Mouse (Mus musculus) ovary, postnatal 36 days (tissue): ENCODE measurements around the gene Olfr811.

Source experiments
- DNase-seq: peaks from one replicate; pipeline ENCODE4 v3.0.0; 2022; ENCODE audit warnings: low spot score, mixed read lengths

The Olfr811 gene

DNA sequence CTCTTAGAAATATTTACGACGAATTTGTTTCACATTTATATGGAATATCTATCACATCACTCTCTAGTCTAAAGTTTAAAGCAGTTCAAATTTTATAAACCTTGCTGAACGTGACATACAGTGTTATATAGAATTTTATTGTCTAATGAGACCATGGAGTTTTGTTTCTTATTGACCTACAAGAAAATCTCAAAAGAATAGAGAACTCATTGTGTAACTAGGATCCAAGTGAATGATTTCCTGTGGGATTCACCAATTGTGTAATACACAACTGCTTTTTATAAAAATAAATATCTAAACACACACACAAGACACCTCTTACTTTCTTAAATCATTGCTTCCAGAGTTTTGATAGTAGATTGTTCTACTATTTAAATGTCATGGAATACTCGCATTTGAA, at the start of gene Olfr811:
Gene Olfr811 (minus strand): TSS at position 101 of the 400 bp plus-strand sequence.
- no peak for DNase-seq

- DNase-seq = no peak
These were observed 43.1 kb upstream of the Olfr811 start for GRCm38 (mm10) chr10:129847343-129847742.

DNA sequence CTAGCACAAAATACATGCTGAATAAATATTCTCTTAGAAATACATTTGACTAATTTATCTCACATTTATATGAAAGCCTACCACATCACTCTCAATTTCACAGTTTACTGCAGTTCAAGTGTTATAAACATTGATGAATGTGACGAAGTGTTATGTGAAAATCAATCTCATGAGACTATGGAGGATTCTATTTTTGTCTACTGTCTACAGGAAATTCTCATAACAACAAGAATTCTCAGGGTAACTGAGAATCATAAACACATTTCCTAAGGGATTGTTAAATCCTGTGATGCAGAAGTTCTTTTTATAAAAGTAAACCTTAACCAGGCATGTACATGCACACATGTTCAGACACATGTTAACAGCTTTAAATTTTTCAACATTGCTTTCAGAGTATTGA, 41.8 kb upstream of the Olfr811 start, which contains the start of gene Olfr812:
Gene Olfr812 (minus strand): TSS at position 101 of the 400 bp plus-strand sequence.
- no peak for DNase-seq

GRCm38 (mm10) chr10:129794817-129795216, 9.4 kb downstream of the Olfr811 start, which contains the start of gene Olfr810:
Gene Olfr810, minus strand, starts transcription at chr10:129794917.
- no peak for DNase-seq

DNA sequence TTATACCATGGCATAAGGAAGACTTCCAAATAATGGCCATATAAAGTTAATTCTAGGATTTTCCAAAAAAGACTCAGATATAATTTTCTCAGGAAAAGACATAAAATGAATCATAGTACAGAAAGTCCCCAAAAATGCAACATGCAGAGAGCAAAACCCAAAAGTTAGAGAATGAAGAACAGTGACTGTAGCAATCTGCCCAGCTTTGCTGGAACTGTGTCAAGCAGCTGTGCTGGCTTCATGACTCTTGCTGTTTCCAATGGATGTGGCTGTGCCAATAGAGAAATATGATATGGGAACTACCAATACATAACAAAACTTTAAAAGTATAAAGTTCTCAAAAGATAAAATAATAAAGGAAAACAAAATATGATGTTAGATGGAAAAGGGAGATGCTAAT, 26.1 kb downstream of the Olfr811 start:
- DNase-seq = no peak

DNA sequence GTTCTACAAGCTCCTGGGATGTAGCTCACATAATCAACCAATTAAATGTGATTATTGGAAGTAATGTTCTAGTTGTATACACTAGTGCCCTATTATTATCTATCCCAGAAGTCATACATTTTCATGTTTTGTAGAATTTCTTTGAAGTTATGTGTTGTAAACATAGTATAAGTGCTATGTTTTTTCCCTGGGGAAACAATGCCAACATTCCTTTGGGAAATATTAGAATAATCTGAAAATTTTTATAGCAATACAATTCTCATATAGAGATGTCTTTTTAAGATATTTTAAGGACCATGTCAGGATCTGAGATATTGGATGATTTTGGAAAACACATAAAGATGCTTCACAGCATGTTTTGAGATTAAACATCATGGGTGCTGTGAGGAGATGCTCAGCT, 29.9 kb downstream of the Olfr811 start, which contains the start of gene Olfr809:
Gene Olfr809 (plus strand): TSS at position 301 of the 400 bp plus-strand sequence.
- no peak for DNase-seq

DNA sequence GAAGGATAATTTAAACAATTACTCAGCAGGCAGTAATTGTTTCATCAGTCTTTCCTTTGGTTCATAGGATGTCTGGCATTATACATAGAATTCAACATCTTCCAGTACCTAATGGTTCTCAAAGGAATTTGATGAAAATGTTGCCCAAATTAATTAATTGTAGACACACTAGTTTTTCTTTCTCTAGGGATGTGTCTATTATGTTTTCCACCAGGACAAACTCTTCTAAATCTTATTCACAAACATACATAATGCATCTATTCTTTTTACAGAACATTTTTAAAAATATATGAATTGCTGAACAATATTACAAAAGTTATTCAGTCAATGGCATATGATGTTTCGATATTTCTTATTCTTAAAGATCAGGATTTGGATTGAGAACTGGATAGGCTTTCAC, 39.0 kb downstream of the Olfr811 start, which contains the start of gene Olfr808:
Gene Olfr808 (plus strand): TSS at position 301 of the 400 bp plus-strand sequence.
- DNase-seq = no peak

GRCm38 (mm10) chr10:129757693-129758092, 46.5 kb downstream of the Olfr811 start, which contains the start of gene Olfr807:
Gene Olfr807, minus strand, starts transcription at chr10:129757793.
- DNase-seq = no peak
